Mouse (Mus musculus) limb, embryonic 12.5 days (tissue): Measurements from ENCODE around the gene Tfr2. TPM values are rescaled to one million over a fixed set of nuclear protein-coding genes. Genes with fewer than 3 reads are reported as not detected.
A peak's percentile ranks its signal among the peaks of the same experiment; 100 is the strongest.

Experiments
- ATAC-seq: fragments of 200-750 bp; cut with Nextera tagmentation; 2 replicates; pipeline ENCODE4 v1.8.0; 2017; ENCODE audit warnings: low read depth, moderate TSS enrichment; ENCODE audit not compliant: insufficient number of reproducible peaks, insufficient read depth, low FRiP score, low TSS enrichment
- H3K27ac ChIP-seq: fragments of 300-500 bp; sonication (generic); 2 replicates; pipeline ENCODE4 v1.5.1; 2016; ENCODE audit warnings: mild to moderate bottlenecking, moderate library complexity
- H3K27me3 ChIP-seq: fragments of 300-500 bp; sonication (generic); 2 replicates; pipeline ENCODE4 v1.6.1; 2016; ENCODE audit warnings: mild to moderate bottlenecking, moderate library complexity
- H3K36me3 ChIP-seq: fragments of 300-500 bp; sonication (generic); 2 replicates; pipeline ENCODE4 v1.6.1; 2016; ENCODE audit warnings: mild to moderate bottlenecking, moderate library complexity
- H3K4me1 ChIP-seq: fragments of 300-500 bp; sonication (generic); replicated peaks from 2 replicates; pipeline ENCODE4 v1.6.1; 2016
- H3K4me2 ChIP-seq: fragments of 300-500 bp; sonication (generic); 2 replicates; pipeline ENCODE4 v1.6.1; 2016; ENCODE audit warnings: mild to moderate bottlenecking, moderate library complexity
- H3K4me3 ChIP-seq: fragments of 300-500 bp; sonication (generic); replicated peaks from 2 replicates; pipeline ENCODE4 v1.5.1; 2016; ENCODE audit warnings: mild to moderate bottlenecking
- H3K9ac ChIP-seq: fragments of 300-500 bp; sonication (generic); replicated peaks from 2 replicates; pipeline ENCODE4 v1.6.1; 2016; ENCODE audit warnings: mild to moderate bottlenecking, moderate library complexity
- H3K9me3 ChIP-seq: fragments of 300-500 bp; sonication (generic); 2 replicates; pipeline ENCODE4 v1.6.1; 2016; ENCODE audit warnings: mild to moderate bottlenecking, moderate library complexity
- WGBS: fragments of 180-500 bp; shearing (Covaris S2); methylation state at CpG from one replicate; pipeline ENCODE4 v1.1.7; 2016; 5-methylcytosine and 5-hydroxymethylcytosine counted together
- polyA plus RNA-seq: library from polyadenylated mRNA; unstranded; fragments of >200 nt; fragmentation: Nextera tagmentation; extraction: Ambion mirVana; gene quantifications from 2 replicates; pipeline ENCODE4 v1.2.1, GENCODE M21; 2016

Tfr2 gene
- polyA plus RNA-seq, 1 experiment from 2014 or later, result 0.68 TPM

GRCm38 (mm10) chr5:137562965-137563364 is 6.7 kb upstream of the Tfr2 start:
- no peak for ATAC-seq
- no peak overlapping the region for H3K27ac ChIP-seq
- 72% methylated on average over 10 of the region's 10 CpGs for WGBS
- no peak overlapping the region for H3K9ac ChIP-seq
- H3K4me1 ChIP-seq, result no peaks in the 10 kb centered on the region
- H3K9me3 ChIP-seq, result no peaks in the 10 kb centered on the region
- no peaks in the 10 kb centered on the region for H3K36me3 ChIP-seq
- no peak overlapping the region for H3K4me3 ChIP-seq
- no peak overlapping the region for H3K4me2 ChIP-seq
- H3K27me3 ChIP-seq, result 0 out of 2 replicates have a peak, but pooled peaks cover 6% of the 10 kb centered on the region

- Histone ChIP-seq H3K36me3 (no peaks in the 10 kb centered on the region), H3K4me3 (no peak overlapping the region), H3K9ac (no peak overlapping the region), H3K4me1 (no peaks in the 10 kb centered on the region), H3K9me3 (no peaks in the 10 kb centered on the region), H3K27ac (no peak overlapping the region), H3K4me2 (no peak overlapping the region), H3K27me3 (0 out of 2 replicates have a peak, but pooled peaks cover 10% of the 10 kb centered on the region)
- 65% methylated on average over 6 of the region's 6 CpGs for WGBS
- no peak for ATAC-seq
These were observed 3.9 kb upstream of the Tfr2 start for GRCm38 (mm10) chr5:137565744-137566143.

GRCm38 (mm10) chr5:137566416-137566815 is 3.2 kb upstream of the Tfr2 start:
- H3K9me3 ChIP-seq, result no peaks in the 10 kb centered on the region
- no peaks in the 10 kb centered on the region for H3K4me1 ChIP-seq
- H3K9ac ChIP-seq, result no peak overlapping the region
- H3K27ac ChIP-seq, result no peak overlapping the region
- no peaks in the 10 kb centered on the region for H3K36me3 ChIP-seq
- no peak overlapping the region for H3K4me2 ChIP-seq
- ATAC-seq, result no peak
- no peak overlapping the region for H3K4me3 ChIP-seq
- WGBS, result 93% methylated on average over 5 of the region's 5 CpGs
- H3K27me3 ChIP-seq, result peaks cover 13% of the 10 kb centered on the region; the same call in 1 of the 2 replicates

- Histone ChIP-seq H3K4me3 (no peak overlapping the region), H3K9ac (no peak overlapping the region), H3K36me3 (no peaks in the 10 kb centered on the region), H3K4me2 (no peak overlapping the region), H3K9me3 (no peaks in the 10 kb centered on the region), H3K27me3 (peaks cover 8% of the 10 kb centered on the region; the same call in 1 of the 2 replicates), H3K4me1 (no peaks in the 10 kb centered on the region), H3K27ac (no peak overlapping the region)
- 85% methylated on average over 8 of the region's 8 CpGs for WGBS
- no peak for ATAC-seq
These were observed 1.3 kb upstream of the Tfr2 start for GRCm38 (mm10) chr5:137568223-137568798.

GRCm38 (mm10) chr5:137569031-137569430 is 609 bp upstream of the Tfr2 start:
- no peak overlapping the region for H3K4me2 ChIP-seq
- no peaks in the 10 kb centered on the region for H3K4me1 ChIP-seq
- peaks cover 13% of the 10 kb centered on the region for H3K27me3 ChIP-seq
- H3K36me3 ChIP-seq, result no peaks in the 10 kb centered on the region
- no peak overlapping the region for H3K9ac ChIP-seq
- ATAC-seq, result no peak
- no peak overlapping the region for H3K4me3 ChIP-seq
- no peak overlapping the region for H3K27ac ChIP-seq
- 61% methylated on average over 12 of the region's 12 CpGs for WGBS
- no peaks in the 10 kb centered on the region for H3K9me3 ChIP-seq

- H3K4me3 ChIP-seq, result no peak overlapping the region
- H3K9ac ChIP-seq, result no peak overlapping the region
- H3K27ac ChIP-seq, result no peak overlapping the region
- H3K27me3 ChIP-seq, result peaks cover 25% of the 10 kb centered on the region
- no peaks in the 10 kb centered on the region for H3K36me3 ChIP-seq
- H3K9me3 ChIP-seq, result no peaks in the 10 kb centered on the region
- 0 out of 2 replicates have a peak, but pooled peaks cover 6% of the 10 kb centered on the region for H3K4me1 ChIP-seq
- 60% methylated on average over 7 of the region's 7 CpGs for WGBS
- H3K4me2 ChIP-seq, result no peak overlapping the region
- ATAC-seq, result no peak
These were observed 541 bp downstream of the Tfr2 start for GRCm38 (mm10) chr5:137570181-137570580.

GRCm38 (mm10) chr5:137570691-137571586 is 1.3 kb downstream of the Tfr2 start:
- WGBS, result 84% methylated on average over 17 of the region's 17 CpGs
- Histone ChIP-seq H3K27me3 (peaks cover 29% of the 10 kb centered on the region), H3K9ac (no peak overlapping the region), H3K4me3 (no peak overlapping the region), H3K27ac (no peak overlapping the region), H3K4me1 (0 out of 2 replicates have a peak, but pooled peaks cover 6% of the 10 kb centered on the region), H3K36me3 (no peaks in the 10 kb centered on the region), H3K9me3 (no peaks in the 10 kb centered on the region), H3K4me2 (no peak overlapping the region)
- no peak for ATAC-seq

- whole genome bisulfite sequencing, result 9% methylated on average over 27 of the region's 27 CpGs
These were observed 4.8 kb downstream of the Tfr2 start for GRCm38 (mm10) chr5:137574470-137574901.

GRCm38 (mm10) chr5:137580246-137580645 is 10.6 kb downstream of the Tfr2 start:
- 76% methylated on average over 6 of the region's 6 CpGs for WGBS
- H3K27me3 ChIP-seq, result peaks cover 38% of the 10 kb centered on the region
- H3K4me3 ChIP-seq, result no peak overlapping the region
- no peak overlapping the region for H3K4me2 ChIP-seq
- H3K36me3 ChIP-seq, result no peaks in the 10 kb centered on the region
- ATAC-seq, result no peak
- no peak overlapping the region for H3K9ac ChIP-seq
- H3K27ac ChIP-seq, result no peak overlapping the region
- H3K9me3 ChIP-seq, result no peaks in the 10 kb centered on the region
- peaks cover 13% of the 10 kb centered on the region for H3K4me1 ChIP-seq

More at GRCm38 (mm10) chr5:137574470-137574901, 4.8 kb downstream of the Tfr2 start:
- ATAC-seq, result no peak
- Histone ChIP-seq H3K36me3 (no peaks in the 10 kb centered on the region), H3K27me3 (peaks cover 29% of the 10 kb centered on the region), H3K4me1 (0 out of 2 replicates have a peak, but pooled peaks cover 6% of the 10 kb centered on the region), H3K4me2 (peak overlapping the region; percentile 54), H3K9me3 (no peaks in the 10 kb centered on the region), H3K4me3 (peak overlapping the region; percentile 21), H3K27ac (no peak overlapping the region), H3K9ac (peak overlapping the region; percentile 42; the same call in 1 of the 2 replicates)

- peaks cover 6% of the 10 kb centered on the region; the same call in 1 of the 2 replicates for H3K9me3 ChIP-seq
- H3K4me2 ChIP-seq, result no peak overlapping the region
- no peak overlapping the region for H3K9ac ChIP-seq
- H3K4me1 ChIP-seq, result peaks cover 19% of the 10 kb centered on the region
- ATAC-seq, result no peak
- H3K27ac ChIP-seq, result no peak overlapping the region
- H3K36me3 ChIP-seq, result no peaks in the 10 kb centered on the region
- H3K4me3 ChIP-seq, result no peak overlapping the region
- WGBS, result 32% methylated on average over 8 of the region's 8 CpGs
- H3K27me3 ChIP-seq, result peaks cover 34% of the 10 kb centered on the region
These were observed 13.1 kb downstream of the Tfr2 start for GRCm38 (mm10) chr5:137582702-137583101.

- WGBS, result 14% methylated on average over 27 of the region's 27 CpGs
- Histone ChIP-seq H3K27ac (no peak overlapping the region), H3K9me3 (peaks cover 9% of the 10 kb centered on the region; the same call in 1 of the 2 replicates), H3K36me3 (no peaks in the 10 kb centered on the region), H3K4me3 (peak overlapping the region; percentile 40), H3K4me1 (peaks cover 19% of the 10 kb centered on the region), H3K4me2 (peak overlapping the region; percentile 57), H3K9ac (peak overlapping the region; percentile 52), H3K27me3 (peaks cover 34% of the 10 kb centered on the region)
- ATAC-seq, result no peak
These were observed 14.1 kb downstream of the Tfr2 start for GRCm38 (mm10) chr5:137583670-137584169.
